Mouse (Mus musculus) c-Kit-positive CD71-negative TER-119-negative erythroid progenitor cells, embryonic 14.5 days (primary cell): ENCODE measurements around the gene Itga5.
A peak's percentile ranks its signal among the peaks of the same experiment; 100 is the strongest.

Experiments used
- DNase-seq: peaks from one replicate; pipeline ENCODE4 v3.0.0-alpha.2; 2013; ENCODE audit warnings: low read depth

Gene Itga5

GRCm38 (mm10) chr15:103313495-103314095 lies 53.0 kb downstream of the Itga5 start:
- peak; percentile 69 for DNase-seq

DNA sequence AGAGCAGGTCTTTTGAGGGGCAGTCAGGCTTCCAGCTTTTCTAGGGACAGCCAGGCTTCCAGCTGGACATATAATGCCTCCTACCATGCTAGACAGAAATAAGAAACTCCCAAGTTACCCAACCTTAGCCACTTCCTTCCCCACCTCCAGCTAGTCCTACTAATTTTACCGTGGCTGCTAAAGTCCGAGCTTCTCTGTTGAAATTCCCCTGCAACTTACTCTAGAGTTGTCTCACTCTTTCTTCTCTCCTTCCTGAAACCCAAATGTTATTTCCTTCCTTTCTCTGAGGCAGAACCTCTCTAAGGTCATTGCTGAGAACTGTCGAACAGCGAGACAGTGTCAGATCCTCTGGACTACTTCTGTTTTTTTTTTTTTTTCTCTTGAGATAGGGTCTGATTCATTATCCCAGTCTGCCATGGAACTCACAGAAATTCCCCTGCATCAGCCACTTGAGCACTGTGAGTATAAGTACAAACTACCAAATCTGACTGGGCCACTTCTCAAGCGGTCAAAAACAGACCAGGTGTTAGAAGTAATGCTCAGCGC lies 56.1 kb downstream of the Itga5 start, which contains the start of gene Gpr84:
Gene Gpr84 (minus strand): TSS at position 248 of the 546 bp plus-strand sequence.
- DNase-seq = no peak

- DNase-seq = no peak
Measured at GRCm38 (mm10) chr15:103308876-103309580, 57.5 kb downstream of the Itga5 start.

- no peak for DNase-seq
Measured at GRCm38 (mm10) chr15:103308056-103308875, 58.3 kb downstream of the Itga5 start.

DNA sequence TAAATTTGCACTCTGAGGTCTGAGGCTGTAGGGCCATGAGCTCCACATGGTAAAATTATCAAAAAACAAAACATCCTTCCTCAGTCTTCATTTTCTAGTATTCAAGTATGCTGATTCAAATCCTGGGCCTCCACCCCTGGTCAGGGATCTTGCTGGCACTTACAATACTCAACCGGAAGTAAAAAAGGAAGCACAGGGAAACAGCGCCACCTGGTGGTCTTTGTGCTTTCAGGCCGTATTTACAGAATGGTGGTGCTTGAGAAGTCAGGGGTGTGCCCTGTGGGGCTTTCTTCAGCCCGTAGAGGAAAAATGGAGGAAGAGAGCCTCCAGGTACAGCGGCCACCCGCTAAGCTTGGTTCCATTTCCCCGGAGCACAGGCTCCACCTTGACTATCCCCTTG lies 59.4 kb downstream of the Itga5 start:
- DNase-seq = peak; percentile 99

DNA sequence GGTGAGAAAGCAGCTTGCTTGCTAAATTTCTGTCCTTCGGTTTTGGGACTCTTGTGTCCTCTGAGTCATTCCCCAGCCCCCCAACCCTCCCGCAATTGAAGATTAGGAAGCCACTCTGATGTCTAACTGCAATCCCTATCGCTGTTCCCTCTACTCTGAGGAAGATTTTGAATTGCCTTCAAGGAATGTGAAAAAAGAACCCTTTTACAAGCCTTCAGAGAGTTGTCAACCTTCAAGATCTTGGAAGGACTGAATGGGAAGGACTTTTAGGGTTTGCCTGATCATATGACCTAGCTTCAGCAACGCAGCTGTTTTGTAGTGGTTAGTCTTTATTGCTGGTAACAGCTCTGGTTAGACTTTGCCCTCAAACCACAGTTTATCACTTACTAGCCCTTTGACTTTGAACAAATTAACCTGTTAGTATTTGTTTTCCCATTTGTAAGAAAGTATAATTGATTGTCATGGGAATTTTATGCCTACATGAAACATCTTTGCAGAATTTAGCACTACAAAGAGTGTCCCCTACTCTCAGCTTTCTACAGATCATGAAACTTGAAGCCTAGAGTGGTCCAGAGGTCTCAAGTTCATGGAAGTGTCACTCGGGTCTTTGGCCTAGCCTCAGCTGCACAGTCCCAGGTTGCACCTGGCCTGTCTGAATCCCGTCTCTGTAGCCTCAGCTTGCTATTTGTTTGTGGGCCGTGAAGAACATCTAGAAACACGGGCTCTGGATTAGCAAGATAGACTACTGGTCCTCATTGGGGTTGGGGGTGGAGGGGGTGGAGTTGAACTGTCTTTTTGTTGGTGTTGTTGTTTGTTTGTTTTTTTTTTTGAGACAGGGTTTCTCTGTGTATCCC lies 60.5 kb downstream of the Itga5 start:
- DNase-seq = no peak

- DNase-seq = peak; percentile 76
Measured at GRCm38 (mm10) chr15:103305070-103305678, 61.4 kb downstream of the Itga5 start.

GRCm38 (mm10) chr15:103304616-103304969 lies 62.0 kb downstream of the Itga5 start:
- no peak for DNase-seq

DNA sequence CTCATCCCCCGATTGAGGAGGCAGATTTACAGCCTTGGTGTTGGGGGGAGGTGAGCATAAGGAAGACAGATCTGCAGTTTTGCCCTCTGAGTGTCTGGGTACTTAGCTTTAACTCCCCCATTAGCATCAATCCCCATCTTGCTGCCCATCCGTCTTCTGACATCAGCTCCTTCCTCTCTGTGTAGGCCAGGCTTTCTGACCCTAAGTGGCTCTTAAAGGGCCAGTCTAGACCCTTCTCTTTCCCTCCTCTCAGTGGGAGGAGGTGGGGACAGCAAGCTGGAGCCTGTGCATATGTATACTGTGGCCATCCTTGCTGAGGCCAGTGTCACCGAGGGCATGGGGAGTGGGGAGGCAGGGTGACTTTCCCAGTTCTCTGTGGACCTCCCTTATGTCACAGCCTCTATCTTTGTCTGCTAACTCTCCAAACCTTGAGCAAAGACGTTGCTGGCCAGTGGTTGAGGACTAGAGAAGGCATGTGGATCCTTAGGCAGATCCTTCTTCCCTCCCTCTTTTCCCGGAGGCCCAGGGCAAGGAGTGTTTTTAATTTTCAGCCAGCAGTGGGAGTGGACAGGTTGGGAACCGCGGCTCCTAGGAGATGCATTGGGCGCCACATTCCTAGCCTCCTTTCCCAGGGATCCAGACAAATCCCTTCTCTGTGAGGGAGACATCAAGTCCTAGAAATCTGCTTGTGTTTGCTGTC lies 62.5 kb downstream of the Itga5 start:
- DNase-seq = no peak

DNA sequence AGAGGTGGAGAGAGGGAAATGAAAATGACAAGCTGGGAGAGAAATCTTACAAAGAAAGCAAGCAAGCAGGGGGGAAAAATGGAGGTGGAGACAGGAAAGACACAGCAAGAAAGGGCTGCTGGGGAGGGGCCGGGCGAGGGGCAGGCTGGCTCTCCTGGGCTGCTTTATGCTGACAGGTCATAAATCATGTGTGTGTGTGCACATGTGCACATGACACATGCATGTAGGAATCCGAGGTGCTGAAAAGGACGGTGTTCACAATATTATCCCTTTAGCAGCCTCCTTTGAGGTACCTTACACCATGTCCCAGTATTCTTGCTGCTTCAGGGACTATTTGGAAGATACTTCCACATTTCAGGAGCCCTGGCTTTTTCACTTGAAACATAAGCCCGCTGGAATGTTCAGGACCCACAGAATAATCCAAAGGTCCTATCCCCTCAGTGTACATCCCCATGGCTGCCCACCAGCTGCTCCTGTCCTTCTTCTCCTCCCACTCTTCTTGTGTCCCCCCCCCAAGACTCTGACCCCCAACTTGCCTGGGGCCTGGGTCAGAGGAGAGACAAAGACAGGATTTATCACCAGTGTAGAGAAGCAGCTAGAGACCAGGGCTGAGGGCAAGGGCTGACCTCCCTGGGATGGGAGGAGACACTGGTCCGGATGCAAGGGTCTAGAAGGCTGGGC lies 64.1 kb downstream of the Itga5 start:
- no peak for DNase-seq

DNA sequence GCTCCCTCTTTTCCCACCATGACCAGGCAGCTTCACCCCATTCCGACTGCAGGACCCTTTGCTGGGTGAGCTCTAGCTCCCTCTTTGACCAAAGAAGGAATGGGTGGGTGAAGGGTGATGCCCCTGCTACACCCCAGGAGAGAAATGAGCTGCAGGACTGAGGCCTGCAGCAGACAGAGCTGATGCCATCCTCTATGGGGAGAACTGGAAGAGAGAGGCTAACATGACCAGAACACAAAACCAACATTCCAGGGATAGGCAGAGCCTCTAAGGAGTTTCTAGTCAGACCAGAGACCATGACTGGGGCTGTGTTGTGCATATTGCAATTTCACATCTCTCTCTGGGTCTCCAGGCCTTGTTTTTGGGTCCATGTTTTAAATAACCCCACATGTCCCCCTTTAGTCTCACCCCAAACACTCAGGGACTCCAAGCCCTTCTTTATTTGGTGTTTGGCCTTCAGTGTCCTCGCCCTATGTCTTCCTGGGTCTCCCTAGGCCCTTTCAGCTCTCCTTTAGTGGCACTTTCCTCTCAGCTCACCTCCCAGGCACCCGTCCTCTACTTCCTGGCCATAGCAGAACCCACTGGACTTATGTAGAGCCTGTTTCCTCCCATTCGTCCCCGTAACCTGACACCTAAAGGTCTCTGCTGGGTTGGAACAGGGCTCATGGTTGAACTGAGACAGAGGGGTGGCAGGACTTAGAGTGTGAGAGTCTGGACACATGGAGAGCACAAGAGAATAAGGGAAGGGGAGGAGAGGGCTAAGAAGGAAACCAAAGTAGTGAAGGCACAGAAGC lies 64.8 kb downstream of the Itga5 start:
- DNase-seq = no peak

DNA sequence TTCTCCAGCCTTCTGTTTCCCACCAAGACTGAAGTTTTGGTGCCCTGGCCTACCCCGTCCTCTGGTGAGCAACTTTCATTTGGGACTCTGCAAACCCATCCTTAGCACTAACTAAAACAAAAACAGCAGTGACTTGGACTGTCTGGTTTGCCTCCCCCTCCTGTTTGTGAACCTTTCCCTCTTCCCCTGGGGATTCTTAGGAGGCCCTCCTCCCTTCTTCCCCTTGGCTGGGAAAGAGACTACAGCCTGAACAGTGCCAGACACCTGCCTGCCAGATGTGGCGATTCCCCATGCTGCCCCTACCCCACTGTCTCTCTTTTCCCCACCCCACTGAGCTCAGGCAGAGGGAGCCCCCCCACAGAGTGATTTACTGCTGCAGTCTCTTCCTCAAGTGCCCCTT lies 65.5 kb downstream of the Itga5 start:
- DNase-seq = no peak

DNA sequence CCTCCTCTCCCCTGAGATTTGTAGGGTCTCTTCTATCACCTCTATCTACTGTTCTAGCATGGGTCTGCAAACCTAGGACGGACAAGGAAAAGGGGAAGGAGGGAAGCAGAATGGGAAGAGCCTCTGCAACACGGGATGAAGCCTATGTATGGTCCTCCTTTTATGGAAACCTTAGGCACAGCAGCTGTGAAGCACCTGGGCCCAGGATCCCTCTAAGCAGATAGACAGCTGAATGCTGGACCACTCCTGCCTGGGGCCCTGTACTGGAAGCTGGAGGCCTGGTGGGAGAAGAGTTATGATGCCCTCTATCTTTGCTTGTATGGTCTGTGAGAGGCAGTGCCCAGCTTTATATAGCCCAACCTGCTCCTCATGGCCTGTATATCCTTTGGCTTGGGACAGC lies 66.0 kb downstream of the Itga5 start:
- DNase-seq = no peak

DNA sequence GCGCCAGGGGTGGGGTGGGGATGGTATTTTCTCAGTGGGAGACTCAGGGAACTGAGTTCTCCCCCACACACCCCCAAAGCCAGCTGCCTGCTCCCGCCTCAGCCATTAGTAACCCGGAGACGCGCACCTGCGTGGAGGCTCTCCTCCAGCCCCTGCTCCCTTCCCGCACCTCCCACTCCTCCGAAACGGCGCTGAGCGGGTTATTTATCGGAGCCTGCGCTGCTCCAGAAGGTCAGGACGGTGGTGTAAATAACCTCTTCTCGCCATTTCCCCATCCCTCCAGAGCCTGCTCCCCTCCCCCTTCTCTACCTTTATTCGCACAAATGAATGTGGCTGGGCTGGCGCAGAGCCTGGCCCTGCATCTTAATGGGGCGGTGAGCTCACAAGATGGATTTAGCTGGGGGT lies 66.5 kb downstream of the Itga5 start:
- no peak for DNase-seq

- DNase-seq = no peak
Measured at GRCm38 (mm10) chr15:103299644-103300043, 66.9 kb downstream of the Itga5 start.

DNA sequence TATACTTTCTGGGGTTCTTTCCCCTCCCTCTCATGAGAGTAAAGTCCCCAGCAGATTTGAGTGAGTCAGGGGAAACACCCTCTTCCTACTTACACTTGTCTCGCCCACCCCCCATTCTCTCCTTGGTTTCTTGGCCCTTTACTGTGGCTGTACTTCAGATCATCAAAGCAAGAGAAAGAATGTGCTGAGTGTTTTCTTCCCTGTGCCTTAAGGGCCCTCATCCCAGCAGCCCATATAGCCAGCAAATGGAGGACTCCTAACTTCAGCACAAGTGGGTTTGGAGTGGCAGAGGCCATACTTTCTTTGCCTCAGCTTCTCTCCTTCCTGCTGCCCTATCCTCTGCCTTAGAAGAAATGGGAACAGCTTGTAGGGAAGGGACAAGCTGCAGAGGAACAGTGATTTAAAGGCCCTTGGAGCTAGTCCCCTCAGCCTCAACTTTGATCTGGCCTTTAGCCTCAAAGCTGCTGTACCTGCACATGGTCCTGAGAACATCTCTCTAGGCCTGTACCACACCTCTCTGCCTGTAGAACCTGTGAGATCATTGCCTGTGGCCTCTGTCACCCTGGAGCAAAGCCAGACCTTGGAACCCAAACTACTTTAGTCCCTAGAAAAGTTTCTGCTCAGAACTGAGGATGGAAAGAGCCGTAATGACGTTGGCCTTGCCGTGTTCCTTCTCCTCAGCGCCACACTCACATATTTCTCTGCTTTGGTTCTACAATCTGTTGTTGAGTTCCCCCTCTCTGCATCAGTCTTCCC lies 67.5 kb downstream of the Itga5 start:
- no peak for DNase-seq

GRCm38 (mm10) chr15:103298026-103298425 lies 68.5 kb downstream of the Itga5 start:
- no peak for DNase-seq

GRCm38 (mm10) chr15:103297313-103297712 lies 69.2 kb downstream of the Itga5 start:
- DNase-seq = no peak

DNA sequence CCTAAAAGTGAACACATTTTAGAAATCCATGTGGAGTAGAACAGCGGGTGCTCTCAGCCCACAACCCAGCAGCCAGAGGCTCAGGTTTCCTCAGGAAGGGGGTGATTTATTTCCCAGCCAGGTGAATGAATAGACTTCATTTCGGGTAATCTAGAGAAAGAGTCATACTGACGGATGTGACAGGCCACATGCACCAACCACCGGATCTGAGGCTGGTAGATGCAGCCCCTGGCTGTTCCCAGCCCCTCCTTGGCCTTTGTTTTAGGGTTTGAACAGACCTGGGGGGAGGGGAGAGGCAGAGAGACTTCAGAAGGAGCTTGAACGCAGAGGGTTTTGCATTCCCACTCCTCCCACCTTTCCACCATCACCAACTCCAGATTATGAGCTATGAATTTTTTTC lies 70.7 kb downstream of the Itga5 start:
- DNase-seq = no peak
